Mouse (Mus musculus) midbrain, embryonic 15.5 days (tissue): ENCODE measurements around the gene Hnrnpm. TPM values are rescaled to one million over a fixed set of nuclear protein-coding genes. Genes with fewer than 3 reads are reported as not detected.
"Not testable (repeated sequence)": the region's sequence is repeated elsewhere in the genome, so short reads cannot be mapped to it uniquely, and the experiment has no call there.

Source experiments
- ATAC-seq: fragments of 200-750 bp; cut with Nextera tagmentation; replicated peaks from 2 replicates; pipeline ENCODE4 v1.8.0; 2017; ENCODE audit warnings: moderate TSS enrichment
- H3K27ac ChIP-seq: fragments of 300-500 bp; sonication (generic); 2 replicates; pipeline ENCODE4 v1.5.1; 2015; ENCODE audit warnings: mild to moderate bottlenecking, inconsistent platforms
- H3K27me3 ChIP-seq: fragments of 300-500 bp; sonication (generic); replicated peaks from 2 replicates; pipeline ENCODE4 v1.6.1; 2015; ENCODE audit warnings: inconsistent platforms
- H3K36me3 ChIP-seq: fragments of 300-500 bp; sonication (generic); replicated peaks from 2 replicates; pipeline ENCODE4 v1.6.1; 2015; ENCODE audit warnings: inconsistent platforms
- H3K4me1 ChIP-seq: fragments of 300-500 bp; sonication (generic); 2 replicates; pipeline ENCODE4 v1.6.1; 2015; ENCODE audit warnings: inconsistent platforms
- H3K4me2 ChIP-seq: fragments of 300-500 bp; sonication (generic); 2 replicates; pipeline ENCODE4 v1.6.1; 2015; ENCODE audit warnings: inconsistent platforms, mild to moderate bottlenecking, moderate library complexity
- H3K4me3 ChIP-seq: fragments of 300-500 bp; sonication (generic); 2 replicates; pipeline ENCODE4 v1.5.1; 2015; ENCODE audit warnings: mild to moderate bottlenecking, inconsistent platforms
- H3K9ac ChIP-seq: fragments of 300-500 bp; sonication (generic); 2 replicates; pipeline ENCODE4 v1.6.1; 2015; ENCODE audit warnings: mild to moderate bottlenecking, inconsistent platforms
- H3K9me3 ChIP-seq: fragments of 300-500 bp; sonication (generic); 2 replicates; pipeline ENCODE4 v1.6.1; 2016; ENCODE audit warnings: inconsistent platforms
- WGBS: fragments of 180-500 bp; shearing (Covaris S2); methylation state at CpG from one replicate; pipeline ENCODE4 v1.1.7; 2015; ENCODE audit warnings: mixed read lengths; 5-methylcytosine and 5-hydroxymethylcytosine counted together
- polyA plus RNA-seq: library from polyadenylated mRNA; unstranded; fragments of >200 nt; fragmentation: Nextera tagmentation; extraction: Ambion mirVana; gene quantifications from 2 replicates; pipeline ENCODE4 v1.2.1, GENCODE M21; 2015

The Hnrnpm gene
- polyA plus RNA-seq = 197 and 208 TPM in 2 replicates

DNA sequence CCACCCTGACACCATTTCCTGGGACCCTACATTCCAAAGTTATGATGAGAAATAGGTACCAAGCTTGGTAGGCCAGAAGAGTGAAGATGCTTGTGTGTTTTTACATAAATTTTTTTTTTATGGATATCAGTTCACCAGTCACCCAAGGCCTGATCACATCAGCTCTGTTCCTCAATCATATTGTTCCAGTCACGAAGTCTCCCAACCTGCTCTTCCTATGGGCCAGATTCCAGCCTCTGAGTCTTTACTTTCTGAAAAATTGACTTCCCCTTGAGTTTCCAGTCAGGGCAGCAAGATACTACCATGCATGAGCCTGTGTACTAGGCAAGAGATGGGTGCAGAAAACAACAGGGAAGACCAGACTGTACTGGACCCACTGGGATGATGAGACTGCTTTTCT lies at the start of gene Hnrnpm:
Gene Hnrnpm, minus strand, starts transcription at position 101 of the 400 bp plus-strand sequence.
- Histone ChIP-seq H3K4me3 (peak within 1 kb of the TSS; percentile 98), H3K9ac (peak within 1 kb of the TSS; percentile 46), H3K27ac (peak within 1 kb of the TSS; percentile 97), H3K36me3 (no peaks in the 10 kb centered on the region; the same call in 1 of the 2 replicates), H3K9me3 (no peaks in the 10 kb centered on the region), H3K27me3 (no peaks in the 10 kb centered on the region), H3K4me1 (peaks cover 30% of the 10 kb centered on the region), H3K4me2 (peak within 1 kb of the TSS; percentile 81)
- ATAC-seq = no peak
- WGBS = 94% methylated on average over 1 of the region's 1 CpGs

GRCm38 (mm10) chr17:33733526-33733925 lies 46.9 kb upstream of the Hnrnpm start:
- WGBS = 86% methylated on average over 10 of the region's 10 CpGs
- not testable (repeated sequence) for H3K4me1 ChIP-seq, H3K4me3 ChIP-seq, H3K4me2 ChIP-seq, H3K27me3 ChIP-seq, H3K27ac ChIP-seq, ATAC-seq, H3K9ac ChIP-seq, H3K36me3 ChIP-seq, H3K9me3 ChIP-seq

- not testable (repeated sequence) for H3K27ac ChIP-seq, H3K4me3 ChIP-seq, H3K27me3 ChIP-seq, H3K4me1 ChIP-seq, H3K4me2 ChIP-seq, H3K36me3 ChIP-seq, H3K9ac ChIP-seq, H3K9me3 ChIP-seq, ATAC-seq
- WGBS = 76% methylated on average over 9 of the region's 9 CpGs
Measured at GRCm38 (mm10) chr17:33732556-33733083, 46.0 kb upstream of the Hnrnpm start.

DNA sequence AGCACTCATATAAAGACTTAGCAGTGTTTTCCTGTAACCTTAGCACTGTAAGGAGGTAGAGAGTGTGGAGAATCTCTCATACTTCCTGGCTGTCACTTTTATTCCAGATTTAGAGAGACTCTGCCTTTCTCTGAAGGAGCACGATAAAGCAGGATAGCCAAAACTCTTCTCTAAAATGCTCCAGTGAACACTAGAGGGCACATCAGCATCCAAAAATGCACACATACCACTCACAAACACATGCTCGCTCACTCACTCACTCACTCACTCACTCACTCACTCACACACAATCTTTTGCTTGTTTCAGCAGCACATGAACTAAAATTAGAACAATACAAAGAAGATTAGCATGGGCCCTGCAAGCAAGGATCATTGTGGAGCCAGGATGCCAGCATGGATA lies 42.6 kb upstream of the Hnrnpm start:
- no peaks in the 10 kb centered on the region for H3K27me3 ChIP-seq
- H3K9ac ChIP-seq = no peak overlapping the region
- no peak overlapping the region for H3K4me3 ChIP-seq
- 76% methylated on average over 2 of the region's 2 CpGs for WGBS
- H3K9me3 ChIP-seq = no peaks in the 10 kb centered on the region
- H3K4me1 ChIP-seq = no peaks in the 10 kb centered on the region
- H3K36me3 ChIP-seq = no peaks in the 10 kb centered on the region
- no peak overlapping the region for H3K27ac ChIP-seq
- no peak overlapping the region for H3K4me2 ChIP-seq
- no peak for ATAC-seq

DNA sequence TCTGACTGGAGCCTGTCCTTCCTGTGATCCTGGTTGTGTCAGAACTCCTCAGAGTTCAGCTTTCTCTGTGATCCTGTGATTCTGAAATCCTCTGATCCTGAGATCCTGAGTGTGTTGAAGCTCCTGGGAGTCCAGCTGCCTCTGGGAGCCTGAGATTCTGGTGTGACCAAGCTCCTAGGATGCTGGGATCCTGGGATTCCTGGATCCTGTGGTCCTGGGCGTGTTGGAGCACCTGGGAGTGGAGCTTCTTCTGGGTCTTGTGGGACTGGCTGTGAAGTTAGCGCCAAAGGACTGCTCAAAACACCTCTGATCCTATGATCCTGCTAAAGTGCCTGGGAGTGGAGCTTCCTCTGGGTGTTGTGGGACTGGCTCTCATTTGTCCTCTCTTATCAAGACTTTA lies 41.7 kb upstream of the Hnrnpm start:
- no peak overlapping the region for H3K9ac ChIP-seq
- no peak overlapping the region for H3K4me3 ChIP-seq
- no peaks in the 10 kb centered on the region for H3K27me3 ChIP-seq
- H3K4me1 ChIP-seq = no peaks in the 10 kb centered on the region
- ATAC-seq = no peak
- H3K4me2 ChIP-seq = no peak overlapping the region
- H3K27ac ChIP-seq = no peak overlapping the region
- 82% methylated on average over 2 of the region's 2 CpGs for WGBS
- no peaks in the 10 kb centered on the region for H3K36me3 ChIP-seq
- H3K9me3 ChIP-seq = no peaks in the 10 kb centered on the region

DNA sequence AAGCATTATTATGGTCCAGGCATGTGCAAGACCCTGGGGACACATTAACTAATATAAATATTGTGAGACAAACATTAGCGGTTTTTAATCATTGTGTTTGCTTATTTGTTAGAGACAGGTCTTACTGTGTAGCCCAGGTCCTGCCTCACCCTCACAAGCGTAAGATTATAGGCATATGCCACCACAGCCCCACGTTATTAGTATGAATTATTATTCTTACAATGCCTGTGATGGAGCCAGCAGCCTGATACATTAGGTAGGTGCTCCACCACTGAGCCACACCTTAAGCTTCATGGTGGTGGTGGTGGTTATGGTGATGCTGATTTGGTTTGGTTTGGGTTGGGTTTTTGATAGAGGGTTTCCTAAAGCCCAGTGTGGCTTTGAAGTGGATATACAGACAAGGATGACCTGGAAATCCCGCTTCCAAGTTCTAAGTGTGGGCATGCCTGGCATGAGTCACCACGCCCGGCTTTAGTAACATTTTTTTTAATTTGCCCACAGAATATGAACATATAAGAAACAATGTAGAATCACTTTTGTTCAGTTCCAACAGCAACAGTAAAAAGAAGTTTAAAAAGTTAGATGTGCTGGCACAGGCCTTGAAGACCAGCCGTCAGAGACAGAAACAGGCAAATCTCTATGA lies 33.2 kb upstream of the Hnrnpm start:
- no peak overlapping the region for H3K4me3 ChIP-seq
- H3K27ac ChIP-seq = no peak overlapping the region
- H3K4me1 ChIP-seq = peaks cover 4% of the 10 kb centered on the region; the same call in 1 of the 2 replicates
- H3K36me3 ChIP-seq = no peaks in the 10 kb centered on the region
- no peak for ATAC-seq
- no peak overlapping the region for H3K9ac ChIP-seq
- H3K27me3 ChIP-seq = no peaks in the 10 kb centered on the region
- no peak overlapping the region for H3K4me2 ChIP-seq
- 95% methylated on average over 7 of the region's 7 CpGs for WGBS
- H3K9me3 ChIP-seq = no peaks in the 10 kb centered on the region

- Histone ChIP-seq H3K36me3 (no peaks in the 10 kb centered on the region), H3K4me2 (peak overlapping the region; percentile 68), H3K27ac (no peak overlapping the region), H3K9me3 (no peaks in the 10 kb centered on the region), H3K4me3 (peak overlapping the region; percentile 75), H3K4me1 (peaks cover 4% of the 10 kb centered on the region; the same call in 1 of the 2 replicates), H3K9ac (no peak overlapping the region), H3K27me3 (no peaks in the 10 kb centered on the region)
- WGBS = 47% methylated on average over 10 of the region's 10 CpGs
- peak; percentile 46 for ATAC-seq
Measured at GRCm38 (mm10) chr17:33718944-33719725, 32.5 kb upstream of the Hnrnpm start.

DNA sequence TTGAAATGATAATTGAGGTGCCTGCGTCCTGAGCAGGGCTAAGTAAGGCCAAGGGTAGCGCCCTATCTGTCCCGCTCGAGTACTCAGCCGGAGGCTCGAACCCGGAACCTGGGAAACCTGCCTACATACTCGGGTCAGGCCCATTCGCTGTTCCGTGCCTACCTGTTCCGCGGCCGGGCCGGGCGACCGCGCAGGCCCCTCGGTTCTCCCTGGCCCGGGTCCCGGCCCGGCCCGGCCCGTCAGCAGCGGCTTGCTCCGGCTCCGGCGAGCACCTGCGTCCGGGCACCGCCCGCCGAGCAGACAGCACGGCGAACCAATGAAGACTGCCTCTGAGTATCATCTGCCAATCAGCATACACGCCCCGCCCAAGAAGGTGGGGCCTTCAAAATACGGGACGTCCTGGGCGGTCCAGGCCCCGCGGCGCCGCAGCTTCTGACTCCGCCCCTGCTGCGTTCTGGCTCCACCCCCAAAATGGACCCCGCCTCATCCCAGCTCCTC lies 31.8 kb upstream of the Hnrnpm start, which contains the start of gene March2:
Gene March2, minus strand, starts transcription at position 287 of the 498 bp plus-strand sequence.
- Histone ChIP-seq H3K27me3 (no peaks in the 10 kb centered on the region), H3K9me3 (no peaks in the 10 kb centered on the region), H3K36me3 (no peaks in the 10 kb centered on the region), H3K9ac (peak within 1 kb of the TSS; percentile 66), H3K4me1 (peaks cover 4% of the 10 kb centered on the region; the same call in 1 of the 2 replicates), H3K4me2 (peak within 1 kb of the TSS; percentile 68), H3K27ac (0 out of 2 replicates have a peak within 1 kb of the TSS, but pooled peaks have one; percentile 9), H3K4me3 (peak within 1 kb of the TSS; percentile 75)
- WGBS = 1% methylated on average over 46 of the region's 46 CpGs
- peak; percentile 99 for ATAC-seq

GRCm38 (mm10) chr17:33717982-33718381 lies 31.3 kb upstream of the Hnrnpm start:
- WGBS = 6% methylated on average over 8 of the region's 8 CpGs
- peak overlapping the region; percentile 66 for H3K9ac ChIP-seq
- H3K4me3 ChIP-seq = peak overlapping the region; percentile 75
- no peak for ATAC-seq
- H3K27ac ChIP-seq = 0 out of 2 replicates have a peak overlapping the region, but pooled peaks have one; percentile 9
- H3K27me3 ChIP-seq = no peaks in the 10 kb centered on the region
- peaks cover 4% of the 10 kb centered on the region; the same call in 1 of the 2 replicates for H3K4me1 ChIP-seq
- peak overlapping the region; percentile 68 for H3K4me2 ChIP-seq
- no peaks in the 10 kb centered on the region for H3K36me3 ChIP-seq
- no peaks in the 10 kb centered on the region for H3K9me3 ChIP-seq

GRCm38 (mm10) chr17:33717246-33717645 lies 30.6 kb upstream of the Hnrnpm start:
- H3K9me3 ChIP-seq = no peaks in the 10 kb centered on the region
- H3K27ac ChIP-seq = no peak overlapping the region
- H3K4me2 ChIP-seq = no peak overlapping the region
- H3K27me3 ChIP-seq = no peaks in the 10 kb centered on the region
- no peaks in the 10 kb centered on the region for H3K36me3 ChIP-seq
- 98% methylated on average over 1 of the region's 1 CpGs for WGBS
- H3K4me3 ChIP-seq = no peak overlapping the region
- ATAC-seq = no peak
- no peak overlapping the region for H3K9ac ChIP-seq
- peaks cover 4% of the 10 kb centered on the region; the same call in 1 of the 2 replicates for H3K4me1 ChIP-seq

DNA sequence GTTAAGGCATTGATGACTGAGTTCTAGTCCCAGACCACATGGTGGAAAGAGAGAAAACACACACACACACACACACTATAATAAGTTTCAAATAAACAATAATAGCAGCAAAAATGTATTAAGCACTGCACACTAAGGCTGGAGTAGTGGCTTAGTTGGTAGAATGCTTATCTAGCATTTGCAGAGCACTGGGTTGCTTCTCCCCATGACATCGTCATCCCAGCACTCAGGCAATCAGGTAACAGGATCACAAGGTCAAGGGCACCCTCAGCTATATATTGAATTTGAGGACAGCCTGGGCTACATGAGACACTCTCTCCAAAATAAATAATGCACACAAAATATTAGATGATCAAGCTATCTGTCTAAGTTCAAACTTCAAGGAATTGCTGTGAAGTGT lies 28.1 kb upstream of the Hnrnpm start:
- no peak for ATAC-seq
- Histone ChIP-seq H3K9ac (no peak overlapping the region), H3K9me3 (no peaks in the 10 kb centered on the region), H3K4me2 (no peak overlapping the region), H3K4me1 (peaks cover 4% of the 10 kb centered on the region; the same call in 1 of the 2 replicates), H3K27ac (no peak overlapping the region), H3K4me3 (no peak overlapping the region), H3K27me3 (no peaks in the 10 kb centered on the region), H3K36me3 (no peaks in the 10 kb centered on the region)
- WGBS = 90% methylated on average over 1 of the region's 1 CpGs

GRCm38 (mm10) chr17:33713271-33713670 lies 26.6 kb upstream of the Hnrnpm start:
- Histone ChIP-seq H3K36me3 (peaks cover 8% of the 10 kb centered on the region; the same call in 1 of the 2 replicates), H3K9ac (no peak overlapping the region), H3K4me1 (peaks cover 4% of the 10 kb centered on the region; the same call in 1 of the 2 replicates), H3K4me3 (no peak overlapping the region), H3K27me3 (no peaks in the 10 kb centered on the region), H3K4me2 (no peak overlapping the region), H3K27ac (no peak overlapping the region), H3K9me3 (no peaks in the 10 kb centered on the region)
- whole genome bisulfite sequencing = 89% methylated on average over 5 of the region's 5 CpGs
- ATAC-seq = no peak
